Mouse (Mus musculus) embryonic fibroblast, embryonic 13.5 days (primary cell): ENCODE results near the gene Rcor1. TPM values are rescaled to one million over a fixed set of nuclear protein-coding genes. Genes with fewer than 3 reads are reported as not detected.

Experiments
- H3K27ac ChIP-seq: 2 replicates; pipeline ENCODE4 v1.5.1; 2012; ENCODE audit warnings: low read length, control low read depth, inconsistent platforms; ENCODE audit not compliant: insufficient read depth
- H3K4me1 ChIP-seq: 2 replicates; pipeline ENCODE4 v1.6.1; 2011; ENCODE audit warnings: low read length; ENCODE audit not compliant: control insufficient read depth, insufficient read depth
- H3K4me3 ChIP-seq: 2 replicates; pipeline ENCODE4 v1.5.1; 2011; ENCODE audit warnings: mild to moderate bottlenecking, control low read depth, low read length; ENCODE audit not compliant: insufficient read depth
- CTCF ChIP-seq: IDR thresholded peaks from 2 replicates; pipeline ENCODE4 v1.5.1; 2011; ENCODE audit warnings: mild to moderate bottlenecking, control low read depth, low read length, moderate library complexity, borderline replicate concordance; ENCODE audit not compliant: insufficient read depth
- POLR2A ChIP-seq: IDR thresholded peaks from 2 replicates; pipeline ENCODE4 v1.6.1; 2011; ENCODE audit warnings: low read depth, mild to moderate bottlenecking, control low read depth, low read length, moderate library complexity
- polyA plus RNA-seq: library from polyadenylated mRNA; stranded (reverse); fragments of >200 nt; gene quantifications from 2 replicates; pipeline ENCODE4 v1.2.4, GENCODE M21; 2011; ENCODE audit warnings: low read depth; ENCODE audit not compliant: missing spikeins, insufficient read length

The Rcor1 gene
- polyA plus RNA-seq, 1 experiment, result 49.2 TPM

- H3K4me3 ChIP-seq, result no peak overlapping the region
- H3K27ac ChIP-seq, result no peak overlapping the region
- TF ChIP-seq CTCF (no peak), POLR2A (no peak)
These were observed 50.0 kb downstream of the Rcor1 start for GRCm38 (mm10) chr12:111089145-111089544.

GRCm38 (mm10) chr12:111090801-111091200 lies 51.6 kb downstream of the Rcor1 start:
- Histone ChIP-seq H3K4me1 (peaks cover 3% of the 10 kb centered on the region), H3K27ac (no peak overlapping the region), H3K4me3 (no peak overlapping the region)
- TF ChIP-seq POLR2A (no peak), CTCF (no peak)

More at GRCm38 (mm10) chr12:111089145-111089544, 50.0 kb downstream of the Rcor1 start:
- peaks cover 3% of the 10 kb centered on the region for H3K4me1 ChIP-seq

GRCm38 (mm10) chr12:111091981-111092380 lies 52.8 kb downstream of the Rcor1 start:
- H3K4me3 ChIP-seq, result no peak overlapping the region
- H3K27ac ChIP-seq, result no peak overlapping the region
- TF ChIP-seq CTCF (no peak), POLR2A (no peak)
- peaks cover 3% of the 10 kb centered on the region for H3K4me1 ChIP-seq

- Histone ChIP-seq H3K27ac (no peak overlapping the region), H3K4me3 (no peak overlapping the region), H3K4me1 (no peaks in the 10 kb centered on the region; the same call in 1 of the 2 replicates)
- TF ChIP-seq POLR2A (no peak), CTCF (no peak)
These were observed 54.9 kb downstream of the Rcor1 start for GRCm38 (mm10) chr12:111094073-111094472.

GRCm38 (mm10) chr12:111095086-111095485 lies 55.9 kb downstream of the Rcor1 start:
- H3K4me3 ChIP-seq, result no peak overlapping the region
- no peak overlapping the region for H3K27ac ChIP-seq
- no peak for TF ChIP-seq POLR2A
- TF ChIP-seq CTCF, result no peak
- no peaks in the 10 kb centered on the region; the same call in 1 of the 2 replicates for H3K4me1 ChIP-seq

- H3K4me1 ChIP-seq, result no peaks in the 10 kb centered on the region; the same call in 1 of the 2 replicates
- no peak overlapping the region for H3K27ac ChIP-seq
- TF ChIP-seq CTCF, result no peak
- H3K4me3 ChIP-seq, result no peak overlapping the region
These were observed 57.1 kb downstream of the Rcor1 start for GRCm38 (mm10) chr12:111096249-111096648.

GRCm38 (mm10) chr12:111097036-111097435 lies 57.9 kb downstream of the Rcor1 start:
- no peak overlapping the region for H3K27ac ChIP-seq
- H3K4me1 ChIP-seq, result no peaks in the 10 kb centered on the region; the same call in 1 of the 2 replicates
- no peak overlapping the region for H3K4me3 ChIP-seq
- TF ChIP-seq POLR2A (no peak), CTCF (no peak)

- Histone ChIP-seq H3K27ac (no peak overlapping the region), H3K4me1 (peaks cover 10% of the 10 kb centered on the region), H3K4me3 (no peak overlapping the region)
- TF ChIP-seq POLR2A (no peak), CTCF (no peak)
These were observed 72.0 kb downstream of the Rcor1 start for GRCm38 (mm10) chr12:111111176-111111575.

- H3K4me1 ChIP-seq, result peaks cover 10% of the 10 kb centered on the region
- TF ChIP-seq POLR2A (no peak), CTCF (no peak)
- H3K27ac ChIP-seq, result no peak overlapping the region
- H3K4me3 ChIP-seq, result no peak overlapping the region
These were observed 75.4 kb downstream of the Rcor1 start for GRCm38 (mm10) chr12:111114593-111114992.

- no peak overlapping the region for H3K4me3 ChIP-seq
- no peak for TF ChIP-seq POLR2A
- no peak for TF ChIP-seq CTCF
- H3K4me1 ChIP-seq, result no peaks in the 10 kb centered on the region
- H3K27ac ChIP-seq, result no peak overlapping the region
These were observed 80.4 kb downstream of the Rcor1 start for GRCm38 (mm10) chr12:111119506-111120085.
